Mouse (Mus musculus) C2C12 (cell line): ENCODE data around the gene Pnpla2. TPM values are rescaled to one million over a fixed set of nuclear protein-coding genes. Genes with fewer than 3 reads are reported as not detected.
"Not testable (repeated sequence)": the region's sequence is repeated elsewhere in the genome, so short reads cannot be mapped to it uniquely, and the experiment has no call there.

ENCODE experiments used
- H3K27me3 ChIP-seq: one replicate; pipeline ENCODE4 v1.6.1; 2011; ENCODE audit not compliant: control insufficient read depth, insufficient read depth, insufficient read length
- H3K36me3 ChIP-seq: one replicate; pipeline ENCODE4 v1.6.1; 2011; ENCODE audit not compliant: control insufficient read depth, insufficient read depth
- H3K4me3 ChIP-seq: one replicate; pipeline ENCODE4 v1.5.1; 2011; ENCODE audit warnings: mild to moderate bottlenecking, control low read depth; ENCODE audit not compliant: poor library complexity, insufficient read depth, severe bottlenecking
- H3K79me2 ChIP-seq: one replicate; pipeline ENCODE4 v1.6.1; 2011; ENCODE audit not compliant: control insufficient read depth, insufficient read depth
- H3K79me3 ChIP-seq: one replicate; pipeline ENCODE4 v1.6.1; 2011; ENCODE audit warnings: low read depth, control low read depth
- H3ac ChIP-seq: one replicate; pipeline ENCODE3; 2011; ENCODE audit warnings: low read depth; ENCODE audit not compliant: control insufficient read depth, insufficient read length
- CEBPB ChIP-seq: IDR thresholded peaks from one replicate; pipeline ENCODE4 v1.6.1; 2011; ENCODE audit warnings: low read depth, mild to moderate bottlenecking, control low read depth, moderate library complexity
- CTCF ChIP-seq: IDR thresholded peaks from one replicate; pipeline ENCODE4 v1.5.1; 2011; ENCODE audit not compliant: control insufficient read depth, insufficient read depth, insufficient read length
- FOSL1 ChIP-seq: IDR thresholded peaks from one replicate; pipeline ENCODE4 v1.8.0; 2011; ENCODE audit warnings: mild to moderate bottlenecking, low read length; ENCODE audit not compliant: poor library complexity, insufficient read depth, severe bottlenecking
- MAX ChIP-seq: IDR thresholded peaks from one replicate; pipeline ENCODE4 v1.6.1; 2011; ENCODE audit warnings: mild to moderate bottlenecking, control low read depth
- MYOD1 ChIP-seq: IDR thresholded peaks from one replicate; pipeline ENCODE4 v1.6.1; 2011; ENCODE audit warnings: low read depth; ENCODE audit not compliant: control insufficient read depth, insufficient read length
- MYOG ChIP-seq: IDR thresholded peaks from one replicate; pipeline ENCODE4 v1.6.1; 2011; ENCODE audit not compliant: control insufficient read depth, insufficient read length; ENCODE audit errors: extremely low read depth
- USF1 ChIP-seq: IDR thresholded peaks from one replicate; pipeline ENCODE4 v1.6.1; 2011; ENCODE audit warnings: low read depth, mild to moderate bottlenecking, control low read depth, moderate library complexity
- long read RNA-seq, 2 experiments: library from polyadenylated mRNA; unstranded; transcript quantifications; one replicate each; pipeline ENCODE4 v2.0.0; 2019 to 2020
- polyA plus RNA-seq: library from polyadenylated mRNA; unstranded; fragments of >200 nt; fragmentation: generic; extraction: Trizol; gene quantifications from one replicate; pipeline ENCODE4 v1.2.1, GENCODE M21; 2012; ENCODE audit warnings: missing spikeins

The Pnpla2 gene
- 32.8 TPM for polyA plus RNA-seq
- long read RNA-seq, experiment 1, transcript Pnpla2-203 (9 exons, 2,625 nt): major isoform, 12 of 21 reads
- long read RNA-seq, experiment 1, partial matches to known transcripts: 8 of 21 reads
- long read RNA-seq, experiment 1, other reads (novel, unspliced or antisense): 1 of 21 reads
- long read RNA-seq, experiment 2, transcript Pnpla2-203 (9 exons, 2,625 nt): major isoform, 87 of 92 reads
- long read RNA-seq, experiment 2, partial matches to known transcripts: 4 of 92 reads
- long read RNA-seq, experiment 2, other reads (novel, unspliced or antisense): 1 of 92 reads

DNA sequence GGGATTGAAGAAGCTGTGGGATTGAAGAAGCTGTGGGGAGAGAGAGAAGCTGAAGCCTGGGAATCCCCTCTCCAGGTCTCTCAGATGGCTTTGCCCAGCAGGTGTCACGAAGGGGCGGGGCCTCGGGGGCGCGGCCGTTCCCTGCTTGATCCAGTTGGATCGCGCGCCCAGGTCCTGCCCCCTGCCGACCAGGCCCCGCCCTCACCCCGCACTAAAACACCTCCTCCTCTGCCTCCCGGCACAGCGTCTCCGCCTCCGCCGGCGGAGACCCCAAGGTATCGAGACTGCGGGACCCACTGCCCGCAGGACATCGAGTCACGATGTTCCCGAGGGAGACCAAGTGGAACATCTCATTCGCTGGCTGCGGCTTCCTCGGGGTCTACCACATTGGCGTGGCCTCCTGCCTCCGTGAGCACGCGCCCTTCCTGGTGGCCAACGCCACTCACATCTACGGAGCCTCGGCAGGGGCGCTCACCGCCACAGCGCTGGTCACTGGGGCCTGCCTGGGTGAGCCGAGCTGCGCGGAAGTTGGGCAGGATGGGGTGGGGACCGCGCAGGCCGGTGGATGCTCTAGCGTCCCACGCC lies at the start of gene Pnpla2:
TSS of gene Pnpla2 (plus strand) at position 232 of the 585 bp plus-strand sequence.
- peaks cover 2% of the 10 kb centered on the region for H3K79me3 ChIP-seq
- H3K79me2 ChIP-seq: peaks cover 6% of the 10 kb centered on the region
- no peaks in the 10 kb centered on the region for H3K27me3 ChIP-seq
- peak; percentile 45 for TF ChIP-seq MAX
- TF ChIP-seq MYOD1: no peak
- H3K4me3 ChIP-seq: peak within 1 kb of the TSS; percentile 42
- peak within 1 kb of the TSS; percentile 76 for H3ac ChIP-seq
- H3K36me3 ChIP-seq: peaks cover 24% of the 10 kb centered on the region

DNA sequence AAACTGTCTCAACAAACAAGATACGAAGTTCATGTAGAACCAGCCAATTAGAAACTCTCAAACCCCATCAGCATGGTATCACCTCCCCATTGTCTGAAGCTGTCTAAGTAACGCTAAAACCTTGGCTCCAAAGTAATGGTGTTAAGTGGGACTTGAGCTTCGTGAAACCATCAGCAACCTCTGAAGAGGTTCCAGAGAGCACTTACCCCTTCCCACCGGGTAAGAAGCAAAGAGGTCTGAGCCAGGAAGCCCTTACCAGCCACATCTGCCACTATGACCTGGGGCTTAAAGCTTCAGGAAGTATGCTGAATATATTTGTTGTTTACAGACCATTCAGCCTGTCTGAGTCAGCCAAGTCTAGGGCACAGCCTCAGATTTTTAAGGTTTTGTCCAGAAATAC lies 49.5 kb upstream of the Pnpla2 start:
- no peaks in the 10 kb centered on the region for H3K27me3 ChIP-seq
- H3ac ChIP-seq: no peak overlapping the region
- TF ChIP-seq CTCF (no peak), MYOG (no peak), CEBPB (no peak), MAX (no peak), MYOD1 (no peak), USF1 (no peak), FOSL1 (no peak)
- H3K79me3 ChIP-seq: no peaks in the 10 kb centered on the region
- peaks cover 4% of the 10 kb centered on the region for H3K36me3 ChIP-seq
- no peaks in the 10 kb centered on the region for H3K79me2 ChIP-seq
- H3K4me3 ChIP-seq: no peak overlapping the region

GRCm38 (mm10) chr7:141407670-141408069 lies 47.3 kb upstream of the Pnpla2 start:
- not testable (repeated sequence) for H3ac ChIP-seq, H3K36me3 ChIP-seq

DNA sequence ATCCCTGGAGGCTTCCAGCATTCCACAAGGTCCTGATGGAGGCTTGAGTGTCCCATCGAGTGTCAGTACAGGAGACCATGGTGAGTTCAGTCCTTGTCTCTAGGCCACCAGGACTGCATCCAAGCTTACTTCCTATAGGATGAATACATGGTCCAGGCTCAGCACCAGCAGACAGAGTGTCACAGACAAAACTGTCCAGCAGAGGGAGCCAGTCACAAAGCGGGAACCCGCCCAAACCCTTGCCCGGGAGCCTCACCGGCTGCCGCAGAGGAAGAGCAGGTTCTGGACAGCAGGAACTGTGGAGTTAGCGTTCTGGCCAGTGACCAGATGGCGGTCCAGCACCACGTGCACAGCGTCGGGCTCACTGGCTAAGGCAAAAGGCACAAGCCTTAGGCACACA lies 46.2 kb upstream of the Pnpla2 start:
- H3K27me3 ChIP-seq: no peaks in the 10 kb centered on the region
- TF ChIP-seq MYOG (no peak), MYOD1 (no peak), USF1 (no peak), CTCF (peak; percentile 55), MAX (no peak)
- H3K79me3 ChIP-seq: no peaks in the 10 kb centered on the region
- no peaks in the 10 kb centered on the region for H3K36me3 ChIP-seq
- no peak overlapping the region for H3K4me3 ChIP-seq
- peaks cover 11% of the 10 kb centered on the region for H3K79me2 ChIP-seq
- H3ac ChIP-seq: peak overlapping the region; percentile 10

More at GRCm38 (mm10) chr7:141407670-141408069, 47.3 kb upstream of the Pnpla2 start:
- not testable (repeated sequence) for H3K4me3 ChIP-seq, H3K79me2 ChIP-seq, H3K79me3 ChIP-seq, H3K27me3 ChIP-seq

GRCm38 (mm10) chr7:141410631-141411030 lies 44.4 kb upstream of the Pnpla2 start:
- no peaks in the 10 kb centered on the region for H3K79me3 ChIP-seq
- no peak overlapping the region for H3K4me3 ChIP-seq
- no peaks in the 10 kb centered on the region for H3K36me3 ChIP-seq
- TF ChIP-seq MAX (no peak), MYOG (no peak), MYOD1 (no peak), USF1 (no peak), CEBPB (no peak), CTCF (no peak), FOSL1 (no peak)
- H3ac ChIP-seq: no peak overlapping the region
- H3K79me2 ChIP-seq: peaks cover 11% of the 10 kb centered on the region
- H3K27me3 ChIP-seq: no peaks in the 10 kb centered on the region

DNA sequence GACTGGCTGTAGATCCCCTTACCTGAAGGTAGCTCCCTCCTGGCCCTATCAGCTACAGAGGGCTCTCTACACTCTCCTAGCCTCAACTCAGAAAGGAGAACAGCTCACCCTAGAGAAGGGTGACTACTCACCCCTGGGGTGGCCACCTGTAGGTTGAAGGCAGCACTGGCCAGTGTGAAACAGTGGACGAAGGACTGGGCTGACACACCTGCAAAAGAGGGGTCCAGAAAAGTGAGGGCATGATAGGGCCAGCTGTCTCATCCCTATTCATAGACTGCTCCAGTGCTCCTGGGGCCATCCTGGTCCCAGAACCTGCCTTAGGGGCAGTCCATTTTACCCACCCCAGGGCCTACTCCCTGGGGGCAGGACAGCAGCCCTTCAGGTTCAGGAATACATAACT lies 43.3 kb upstream of the Pnpla2 start:
- TF ChIP-seq USF1 (no peak), MYOG (no peak), FOSL1 (no peak), CTCF (no peak), CEBPB (no peak), MAX (no peak), MYOD1 (no peak)
- H3K36me3 ChIP-seq: no peaks in the 10 kb centered on the region
- no peaks in the 10 kb centered on the region for H3K79me3 ChIP-seq
- H3K27me3 ChIP-seq: no peaks in the 10 kb centered on the region
- H3K4me3 ChIP-seq: no peak overlapping the region
- peaks cover 11% of the 10 kb centered on the region for H3K79me2 ChIP-seq
- H3ac ChIP-seq: no peak overlapping the region
